Mouse (Mus musculus) intestine, postnatal 0 days (tissue): ENCODE results near the gene Tecpr1. TPM values are rescaled to one million over a fixed set of nuclear protein-coding genes. Genes with fewer than 3 reads are reported as not detected.

Experiments
- ATAC-seq: fragments of 200-750 bp; cut with Nextera tagmentation; 2 replicates; pipeline ENCODE4 v1.8.0; 2017; ENCODE audit warnings: mild to moderate bottlenecking, moderate TSS enrichment, moderate library complexity
- H3K27ac ChIP-seq: fragments of 300-500 bp; sonication (generic); 2 replicates; pipeline ENCODE4 v1.5.1; 2014; ENCODE audit warnings: mild to moderate bottlenecking, low read depth, low read length, moderate library complexity
- H3K27me3 ChIP-seq: fragments of 300-500 bp; sonication (generic); replicated peaks from 2 replicates; pipeline ENCODE4 v1.6.1; 2014; ENCODE audit warnings: low read length, mixed read lengths; ENCODE audit not compliant: control insufficient read depth, insufficient read depth
- H3K36me3 ChIP-seq: fragments of 300-500 bp; sonication (generic); 2 replicates; pipeline ENCODE4 v1.6.1; 2014; ENCODE audit warnings: mild to moderate bottlenecking, moderate library complexity; ENCODE audit not compliant: control insufficient read depth, insufficient read depth
- H3K4me1 ChIP-seq: fragments of 300-500 bp; sonication (generic); replicated peaks from 2 replicates; pipeline ENCODE4 v1.6.1; 2014; ENCODE audit warnings: antibody characterized with exemption, low read length, mixed read lengths; ENCODE audit not compliant: control insufficient read depth, insufficient read depth
- H3K4me2 ChIP-seq: fragments of 300-500 bp; sonication (generic); replicated peaks from 2 replicates; pipeline ENCODE4 v1.6.1; 2014; ENCODE audit warnings: low read depth, mild to moderate bottlenecking, moderate library complexity
- H3K4me3 ChIP-seq: fragments of 300-500 bp; sonication (generic); 2 replicates; pipeline ENCODE4 v1.5.1; 2014; ENCODE audit warnings: low read depth, low read length
- H3K9ac ChIP-seq: fragments of 300-500 bp; sonication (generic); 2 replicates; pipeline ENCODE4 v1.6.1; 2014; ENCODE audit warnings: mild to moderate bottlenecking, low read depth, low read length
- H3K9me3 ChIP-seq: fragments of 300-500 bp; sonication (generic); 2 replicates; pipeline ENCODE4 v1.6.1; 2016; ENCODE audit warnings: mixed run types; ENCODE audit not compliant: control insufficient read depth
- CTCF ChIP-seq: sonication (generic); IDR thresholded peaks from 2 replicates; pipeline ENCODE4 v1.5.1; 2016; ENCODE audit warnings: low read depth, mild to moderate bottlenecking, control low read depth, antibody characterized with exemption, moderate library complexity
- WGBS: fragments of 180-500 bp; shearing (Covaris S2); extraction: QIAGEN DNeasy Blood & Tissue Kit; methylation state at CpG from one replicate; pipeline ENCODE4 v1.1.7; 2014; 5-methylcytosine and 5-hydroxymethylcytosine counted together
- polyA plus RNA-seq: library from polyadenylated mRNA; unstranded; fragments of >200 nt; fragmentation: Nextera tagmentation; extraction: Ambion mirVana; gene quantifications from 2 replicates; pipeline ENCODE4 v1.2.1, GENCODE M21; 2015

The Tecpr1 gene
- polyA plus RNA-seq, 1 experiment from 2014 or later, result 10.7 TPM

DNA sequence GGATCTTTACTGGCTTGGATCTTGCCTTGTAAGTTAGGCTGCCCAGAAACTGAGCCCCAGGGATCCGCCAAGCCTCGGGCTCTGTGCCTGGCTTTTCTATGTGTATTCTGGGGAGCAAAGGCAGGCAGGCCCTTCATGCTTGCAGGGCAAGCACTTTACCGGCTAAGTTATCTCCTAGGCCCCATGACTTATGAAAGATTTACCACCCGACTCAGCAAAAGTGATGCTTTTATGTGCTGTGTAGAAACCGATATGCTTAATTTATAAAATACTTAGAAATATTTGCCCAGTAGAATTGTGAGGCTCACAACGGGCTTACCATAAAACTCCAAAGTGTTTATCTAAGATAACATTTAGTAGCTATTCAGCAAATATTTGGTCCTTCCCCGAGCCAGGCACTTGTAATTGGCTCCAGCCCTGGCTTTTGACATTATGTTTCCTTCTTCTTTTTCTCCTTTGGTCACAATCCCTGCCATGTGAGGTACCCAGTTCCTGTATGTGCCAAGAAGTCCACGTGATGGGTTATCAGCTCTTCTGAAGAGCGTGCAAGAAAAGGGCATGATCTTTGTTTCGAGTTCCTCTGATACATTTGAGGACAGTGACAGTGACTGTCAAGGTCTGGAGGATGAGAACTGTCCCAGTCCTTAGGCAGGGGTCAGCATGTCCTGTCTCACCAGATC lies 24.6 kb upstream of the Tecpr1 start:
- Histone ChIP-seq H3K27ac (peak overlapping the region; percentile 47), H3K27me3 (no peaks in the 10 kb centered on the region), H3K4me3 (no peak overlapping the region), H3K4me2 (no peak overlapping the region), H3K9me3 (no peaks in the 10 kb centered on the region), H3K9ac (no peak overlapping the region), H3K36me3 (no peaks in the 10 kb centered on the region), H3K4me1 (peaks cover 16% of the 10 kb centered on the region)
- WGBS, result 22% methylated on average over 10 of the region's 10 CpGs
- TF ChIP-seq CTCF, result no peak
- peak; percentile 80 for ATAC-seq

- no peaks in the 10 kb centered on the region for H3K9me3 ChIP-seq
- no peak for TF ChIP-seq CTCF
- H3K4me1 ChIP-seq, result peaks cover 16% of the 10 kb centered on the region
- H3K4me2 ChIP-seq, result no peak overlapping the region
- no peak overlapping the region for H3K9ac ChIP-seq
- no peaks in the 10 kb centered on the region for H3K27me3 ChIP-seq
- no peak overlapping the region for H3K4me3 ChIP-seq
- no peak for ATAC-seq
- WGBS, result 44% methylated on average over 10 of the region's 10 CpGs
- H3K27ac ChIP-seq, result peak overlapping the region; percentile 47
- no peaks in the 10 kb centered on the region for H3K36me3 ChIP-seq
Observed at GRCm38 (mm10) chr5:144247307-144247706, 23.9 kb upstream of the Tecpr1 start.

- 44% methylated on average over 7 of the region's 7 CpGs for WGBS
- Histone ChIP-seq H3K27me3 (no peaks in the 10 kb centered on the region), H3K36me3 (no peaks in the 10 kb centered on the region), H3K4me1 (peaks cover 16% of the 10 kb centered on the region), H3K4me3 (no peak overlapping the region), H3K9me3 (no peaks in the 10 kb centered on the region), H3K4me2 (no peak overlapping the region), H3K27ac (no peak overlapping the region), H3K9ac (no peak overlapping the region)
- no peak for ATAC-seq
- TF ChIP-seq CTCF, result no peak
Observed at GRCm38 (mm10) chr5:144246669-144247068, 23.3 kb upstream of the Tecpr1 start.

DNA sequence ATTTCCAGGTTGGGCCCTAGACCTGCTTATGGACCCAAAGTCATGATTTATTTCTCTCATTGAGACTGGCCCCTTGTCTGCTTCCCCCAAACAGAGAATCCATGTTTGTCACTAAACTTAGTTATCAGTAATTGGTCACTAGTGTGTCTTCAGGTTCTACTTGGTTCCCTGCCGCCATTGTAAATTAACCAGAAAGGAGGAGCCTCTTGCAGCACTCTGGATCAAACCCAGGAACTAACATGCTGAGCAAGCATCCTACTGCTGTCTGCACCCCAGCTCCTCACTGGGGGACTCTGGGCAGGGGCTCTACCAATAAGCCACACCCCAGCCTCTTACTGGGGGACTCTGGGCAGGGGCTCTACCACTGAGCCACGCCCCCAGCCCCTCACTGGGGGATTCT lies 22.2 kb upstream of the Tecpr1 start:
- TF ChIP-seq CTCF, result no peak
- ATAC-seq, result no peak

GRCm38 (mm10) chr5:144243901-144244487 lies 20.6 kb upstream of the Tecpr1 start, which contains the start of gene Bri3:
Gene Bri3, plus strand, starts transcription at chr5:144244437.
- TF ChIP-seq CTCF, result no peak
- Histone ChIP-seq H3K4me1 (peaks cover 16% of the 10 kb centered on the region), H3K9ac (no peak within 1 kb of the TSS), H3K9me3 (no peaks in the 10 kb centered on the region), H3K4me3 (no peak within 1 kb of the TSS), H3K4me2 (no peak within 1 kb of the TSS), H3K27ac (no peak within 1 kb of the TSS), H3K27me3 (no peaks in the 10 kb centered on the region), H3K36me3 (no peaks in the 10 kb centered on the region)
- 80% methylated on average over 7 of the region's 7 CpGs for WGBS
- ATAC-seq, result no peak

More for the DNA sequence above, 22.2 kb upstream of the Tecpr1 start:
- H3K4me1 ChIP-seq, result peaks cover 16% of the 10 kb centered on the region
- H3K27me3 ChIP-seq, result no peaks in the 10 kb centered on the region
- H3K4me2 ChIP-seq, result no peak overlapping the region
- H3K36me3 ChIP-seq, result no peaks in the 10 kb centered on the region
- H3K27ac ChIP-seq, result no peak overlapping the region
- no peak overlapping the region for H3K4me3 ChIP-seq
- no peaks in the 10 kb centered on the region for H3K9me3 ChIP-seq
- 65% methylated on average over 2 of the region's 2 CpGs for WGBS
- no peak overlapping the region for H3K9ac ChIP-seq

GRCm38 (mm10) chr5:144238969-144239368 lies 15.6 kb upstream of the Tecpr1 start:
- no peaks in the 10 kb centered on the region for H3K9me3 ChIP-seq
- H3K4me2 ChIP-seq, result no peak overlapping the region
- no peaks in the 10 kb centered on the region for H3K27me3 ChIP-seq
- no peaks in the 10 kb centered on the region for H3K36me3 ChIP-seq
- H3K9ac ChIP-seq, result no peak overlapping the region
- no peak for ATAC-seq
- 0 out of 2 replicates have a peak, but pooled peaks cover under 1% of the 10 kb centered on the region for H3K4me1 ChIP-seq
- no peak for TF ChIP-seq CTCF
- WGBS, result 85% methylated on average over 1 of the region's 1 CpGs
- H3K4me3 ChIP-seq, result no peak overlapping the region
- no peak overlapping the region for H3K27ac ChIP-seq
